Mouse (Mus musculus) heart, postnatal 36 days (tissue): ENCODE measurements around the gene Elmo3. TPM values are rescaled to one million over a fixed set of nuclear protein-coding genes. Genes with fewer than 3 reads are reported as not detected.

ENCODE experiments used
- DNase-seq, 2 experiments: peaks; one replicate each; pipeline ENCODE4 v3.0.0; 2021 to 2022
- intact Hi-C: fragments of 180-260 bp; cut with DNase I; formaldehyde crosslinking; loops from one replicate; pipeline ENCODE4 v1.15.1; 2025
- microRNA-seq, 2 experiments: library from miRNA; unstranded; fragments of <30 nt; microRNA quantifications; one replicate each; pipeline ENCODE4 v1.2.0; 2021; ENCODE audit warnings: borderline number of aligned reads in 2 of 2
- total RNA-seq, 2 experiments: library from RNA; stranded (reverse); gene quantifications; 2 replicates each; pipeline ENCODE4 v1.2.3; 2021

Elmo3 gene
- total RNA-seq, 2 experiments from 2014 or later: 1.2 to 1.3 TPM

- intact Hi-C loops: loop anchor here (2.0 kb wide), 1 partner anchor 21 kb away; the partner anchor contains the start of genes Lrrc29 and Tmem208
- DNase-seq: peak; percentile 89 to 91
Observed at GRCm38 (mm10) chr8:105347428-105348221, 42.2 kb downstream of the Elmo3 start, which contains the start of gene Fhod1. TSS of gene Fhod1 (minus strand) at chr8:105347953.

DNA sequence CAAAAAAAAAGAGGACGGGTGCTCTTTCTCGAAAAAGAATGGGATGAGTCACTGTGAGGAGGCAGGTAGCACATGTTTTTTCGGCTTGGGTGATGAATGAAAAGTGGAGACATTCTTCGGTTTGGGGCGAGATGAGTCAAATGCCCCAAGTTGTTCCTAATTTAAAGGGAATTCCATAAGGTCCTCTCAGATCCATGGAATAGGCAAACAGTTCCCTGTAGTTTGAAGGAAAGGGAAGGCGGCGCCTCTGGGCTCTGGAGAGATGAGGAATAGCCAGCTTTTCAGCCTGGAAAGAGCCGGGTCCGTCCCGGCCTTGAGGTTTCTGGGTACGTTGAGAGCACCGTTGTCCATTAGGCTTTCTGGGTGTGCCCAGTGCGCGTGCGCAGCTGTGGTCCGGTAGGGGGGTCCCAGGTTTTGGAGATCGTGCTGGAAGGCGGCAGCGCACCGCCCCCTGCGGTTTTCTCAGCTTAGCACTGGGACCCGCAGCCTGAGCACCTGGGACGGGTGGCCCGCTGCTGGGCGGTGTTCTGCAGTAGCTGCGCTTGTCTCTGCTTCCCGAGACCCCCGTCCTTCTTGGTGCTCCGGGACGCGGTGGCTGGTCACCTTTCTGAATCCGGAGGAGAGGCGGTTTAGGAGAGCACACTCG, 43.2 kb downstream of the Elmo3 start, which contains the start of gene Slc9a5:
Gene Slc9a5 (plus strand): TSS at position 394 of the 646 bp plus-strand sequence.
- DNase-seq: peak; percentile 41 to 51
- intact Hi-C loops: no loop called here

DNA sequence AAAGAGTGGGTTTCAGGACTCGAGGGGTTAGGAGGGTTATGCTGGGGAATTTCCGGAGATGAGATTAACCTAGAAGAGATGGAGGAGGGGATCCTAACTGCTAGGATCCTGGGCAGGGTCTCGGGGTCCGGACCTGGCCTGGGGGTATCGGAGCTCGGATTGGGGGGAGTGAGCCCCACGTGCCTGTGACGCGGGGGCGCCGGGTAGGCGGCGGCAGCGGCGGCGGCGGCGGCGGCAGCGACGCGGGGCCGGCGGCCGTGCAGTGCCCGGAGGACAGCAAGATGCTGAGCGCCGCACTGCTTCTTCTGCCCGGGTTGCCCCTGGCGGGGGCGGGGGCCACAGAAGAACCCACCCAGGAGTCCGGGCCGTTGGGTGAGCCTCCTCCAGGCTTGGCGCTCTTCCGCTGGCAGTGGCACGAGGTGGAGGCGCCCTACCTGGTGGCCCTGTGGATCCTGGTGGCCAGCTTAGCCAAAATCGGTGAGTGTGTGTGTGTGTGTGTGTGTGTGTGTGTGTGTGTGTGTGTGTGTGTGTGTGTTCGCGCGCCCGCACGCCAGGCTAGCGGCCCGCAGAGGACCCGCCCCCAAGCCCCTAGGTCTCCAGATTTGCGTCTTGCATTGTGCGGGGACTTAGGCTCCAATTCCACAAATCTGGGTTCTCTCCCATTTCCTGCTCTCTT, 43.8 kb downstream of the Elmo3 start:
- intact Hi-C loops: no loop called here
- no peak for DNase-seq

- intact Hi-C loops: no loop called here
- DNase-seq: no peak
Observed at GRCm38 (mm10) chr8:105350186-105350585, 44.8 kb downstream of the Elmo3 start.

DNA sequence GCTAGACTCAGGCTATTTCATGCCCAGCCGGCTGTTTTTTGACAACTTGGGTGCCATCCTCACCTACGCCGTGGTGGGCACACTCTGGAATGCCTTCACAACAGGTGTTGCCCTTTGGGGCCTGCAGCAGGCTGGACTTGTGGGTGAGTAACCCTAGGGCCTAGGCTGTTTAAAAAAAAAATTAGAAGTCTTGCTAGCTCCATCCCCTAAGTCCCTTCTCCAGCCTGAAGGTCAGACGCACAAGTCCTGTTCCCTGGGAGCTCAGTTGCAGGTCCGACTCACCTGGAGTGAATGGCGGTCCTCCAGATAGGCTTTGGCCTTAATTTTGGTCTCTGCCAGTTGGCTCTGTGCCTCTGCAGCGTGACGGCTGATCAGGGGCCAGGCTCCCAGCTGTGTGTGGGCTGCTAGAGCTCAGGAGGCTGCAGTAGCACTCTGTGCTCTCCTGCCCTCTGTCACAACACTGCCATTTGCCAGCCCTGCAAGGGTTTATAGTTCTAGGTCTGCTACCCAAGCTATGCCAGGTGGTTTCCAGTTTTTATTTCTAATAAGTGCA, 48.3 kb downstream of the Elmo3 start:
- DNase-seq: no peak
- intact Hi-C loops: no loop called here

DNA sequence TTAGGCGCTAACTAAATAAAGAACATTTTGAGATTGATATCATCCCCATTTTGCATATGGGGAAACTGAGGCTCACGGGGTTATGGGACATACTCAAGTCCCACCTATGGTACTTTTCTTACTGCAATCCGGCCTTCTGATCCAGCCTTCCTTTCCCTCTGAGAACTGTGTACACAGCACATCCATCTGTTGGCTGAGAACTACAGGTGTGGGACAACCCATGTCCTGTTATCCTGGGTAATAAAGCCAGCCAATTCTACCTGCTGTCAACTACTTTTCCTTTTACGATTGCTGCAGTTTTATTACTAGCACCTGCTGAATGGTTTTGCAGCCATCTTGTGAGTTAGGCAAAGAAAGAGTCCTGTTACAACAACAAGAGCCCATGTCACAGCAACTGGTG, 49.1 kb downstream of the Elmo3 start:
- intact Hi-C loops: no loop called here
- no peak for DNase-seq

- DNase-seq: peak in 1 of 2 experiments; percentile 42
- intact Hi-C loops: loop anchor here (5.0 kb wide), 1 partner anchor 197 kb away; no protein-coding TSS in a partner anchor
Observed at GRCm38 (mm10) chr8:105355179-105356024, 50.0 kb downstream of the Elmo3 start.

GRCm38 (mm10) chr8:105356681-105357080, 51.3 kb downstream of the Elmo3 start:
- intact Hi-C loops: loop anchor here (5.0 kb wide), 1 partner anchor 196 kb away; no protein-coding TSS in a partner anchor
- DNase-seq: no peak

GRCm38 (mm10) chr8:105359208-105359607, 53.8 kb downstream of the Elmo3 start:
- intact Hi-C loops: loop anchor here (2.0 to 5.0 kb wide), 3 partner anchors 38 to 193 kb away; no protein-coding TSS in a partner anchor
- DNase-seq: no peak

GRCm38 (mm10) chr8:105359646-105360045, 54.2 kb downstream of the Elmo3 start:
- intact Hi-C loops: loop anchor here (2.0 to 5.0 kb wide), 3 partner anchors 37 to 193 kb away; no protein-coding TSS in a partner anchor
- no peak for DNase-seq

Small RNA genes within 50 kb of the gene (microRNA-seq; reads per million reads assigned to microRNA genes)
- gene Gm27320 (0 reads per million in 2 experiments), gene Mir328 (2,001 to 2,628 reads per million in 2 experiments)

Other genes starting within 250 kb of the Elmo3 start
- gene Ces3b, start 221.8 kb upstream of the Elmo3 start, total RNA-seq: not detected
- not detected for gene Ces4a, start 173.8 kb upstream of the Elmo3 start, total RNA-seq
- 10 to 100 TPM; 21.5 to 24.1 TPM for gene Cbfb, start 134.9 kb upstream of the Elmo3 start, total RNA-seq
- gene D230025D16Rik, start 80.5 kb upstream of the Elmo3 start, total RNA-seq: 10 to 100 TPM; 19.1 to 20.8 TPM
- gene B3gnt9, start 50.4 kb upstream of the Elmo3 start, total RNA-seq: 1 to 10 TPM; 4.4 to 5.7 TPM
- gene Tradd, start 41.0 kb upstream of the Elmo3 start, total RNA-seq: 1 to 10 TPM; 4.9 to 5.8 TPM
- 1 to 10 TPM; 2.3 to 3.4 TPM for gene Fbxl8, start 41.0 kb upstream of the Elmo3 start, total RNA-seq
- 1 to 10 TPM; 1.6 to 2.6 TPM for gene Hsf4, start 35.8 kb upstream of the Elmo3 start, total RNA-seq
- 10 to 100 TPM; 19.3 to 22.1 TPM for gene Nol3, start 29.5 kb upstream of the Elmo3 start, total RNA-seq
- gene 4931428F04Rik, start 15.7 kb upstream of the Elmo3 start, total RNA-seq: under 1 TPM; 0.70 to 0.97 TPM
- 1 to 10 TPM; 6.4 to 7.7 TPM for gene Exoc3l, start 9.5 kb upstream of the Elmo3 start, total RNA-seq
- gene E2f4, start 7.9 kb upstream of the Elmo3 start, total RNA-seq: 10 to 100 TPM; 18.9 to 20.0 TPM
- 1 to 10 TPM; 1.2 to 1.3 TPM for gene Lrrc29, start 20.7 kb downstream of the Elmo3 start, total RNA-seq
- gene Tmem208, start 20.8 kb downstream of the Elmo3 start, total RNA-seq: 10 to 100 TPM; 22.1 to 24.0 TPM
- gene Fhod1, start 42.4 kb downstream of the Elmo3 start, total RNA-seq: 1 to 10 TPM; 6.5 to 9.6 TPM
- under 1 TPM; 0.44 to 0.62 TPM for gene Slc9a5, start 43.2 kb downstream of the Elmo3 start, total RNA-seq
- gene Plekhg4, start 67.7 kb downstream of the Elmo3 start, total RNA-seq: not detected
- gene Kctd19, start 107.9 kb downstream of the Elmo3 start, total RNA-seq: under 1 TPM; 0.24 to 0.53 TPM
- under 1 TPM; 0.41 to 0.56 TPM for gene Lrrc36, start 108.0 kb downstream of the Elmo3 start, total RNA-seq
- 10 to 100 TPM; 43.3 to 45.7 TPM for gene Tppp3, start 165.9 kb downstream of the Elmo3 start, total RNA-seq
- 10 to 100 TPM; 14.5 to 14.9 TPM for gene Zdhhc1, start 191.3 kb downstream of the Elmo3 start, total RNA-seq
- gene Hsd11b2, start 213.2 kb downstream of the Elmo3 start, total RNA-seq: not detected